Mouse (Mus musculus) stomach, embryonic 14.5 days (tissue): ENCODE measurements around the gene Plk1. TPM values are rescaled to one million over a fixed set of nuclear protein-coding genes. Genes with fewer than 3 reads are reported as not detected.

Experiments
- ATAC-seq: fragments of 200-750 bp; cut with Nextera tagmentation; 2 replicates; pipeline ENCODE4 v1.8.0; 2017; ENCODE audit warnings: low read depth, moderate TSS enrichment; ENCODE audit not compliant: insufficient number of reproducible peaks, insufficient read depth, low FRiP score
- H3K27ac ChIP-seq: fragments of 300-500 bp; sonication (generic); 2 replicates; pipeline ENCODE4 v1.5.1; 2014; ENCODE audit warnings: mild to moderate bottlenecking, low read length, moderate library complexity, mixed read lengths
- H3K27me3 ChIP-seq: fragments of 300-500 bp; sonication (generic); 2 replicates; pipeline ENCODE4 v1.6.1; 2014; ENCODE audit warnings: low read length, control low read depth, mixed read lengths; ENCODE audit not compliant: control insufficient read depth, insufficient read depth
- H3K36me3 ChIP-seq: fragments of 300-500 bp; sonication (generic); 2 replicates; pipeline ENCODE4 v1.6.1; 2014; ENCODE audit warnings: mild to moderate bottlenecking, control low read depth, low read length, moderate library complexity, mixed read lengths; ENCODE audit not compliant: control insufficient read depth, insufficient read depth
- H3K4me1 ChIP-seq: fragments of 300-500 bp; sonication (generic); 2 replicates; pipeline ENCODE4 v1.6.1; 2014; ENCODE audit warnings: low read length, control low read depth, mixed read lengths; ENCODE audit not compliant: control insufficient read depth, insufficient read depth
- H3K4me2 ChIP-seq: fragments of 300-500 bp; sonication (generic); replicated peaks from 2 replicates; pipeline ENCODE4 v1.6.1; 2014; ENCODE audit warnings: low read depth, low read length, control low read depth
- H3K4me3 ChIP-seq: fragments of 300-500 bp; sonication (generic); 2 replicates; pipeline ENCODE4 v1.5.1; 2014; ENCODE audit warnings: low read depth, low read length, control low read depth
- H3K9ac ChIP-seq: fragments of 300-500 bp; sonication (generic); replicated peaks from 2 replicates; pipeline ENCODE4 v1.6.1; 2014; ENCODE audit warnings: low read depth, mild to moderate bottlenecking, control low read depth, low read length, moderate library complexity, mixed read lengths
- H3K9me3 ChIP-seq: fragments of 300-500 bp; sonication (generic); 2 replicates; pipeline ENCODE4 v1.6.1; 2016; ENCODE audit warnings: low read depth, low read length, control low read depth; ENCODE audit not compliant: control insufficient read depth
- WGBS: fragments of 180-500 bp; shearing (Covaris S2); extraction: QIAGEN DNeasy Blood & Tissue Kit; methylation state at CpG from one replicate; pipeline ENCODE4 v1.1.7; 2014; 5-methylcytosine and 5-hydroxymethylcytosine counted together
- polyA plus RNA-seq: library from polyadenylated mRNA; unstranded; fragments of >200 nt; fragmentation: Nextera tagmentation; extraction: Ambion mirVana; gene quantifications from 2 replicates; pipeline ENCODE4 v1.2.1, GENCODE M21; 2014

Plk1 gene
- polyA plus RNA-seq, 1 experiment from 2014 or later, result 91.2 TPM

DNA sequence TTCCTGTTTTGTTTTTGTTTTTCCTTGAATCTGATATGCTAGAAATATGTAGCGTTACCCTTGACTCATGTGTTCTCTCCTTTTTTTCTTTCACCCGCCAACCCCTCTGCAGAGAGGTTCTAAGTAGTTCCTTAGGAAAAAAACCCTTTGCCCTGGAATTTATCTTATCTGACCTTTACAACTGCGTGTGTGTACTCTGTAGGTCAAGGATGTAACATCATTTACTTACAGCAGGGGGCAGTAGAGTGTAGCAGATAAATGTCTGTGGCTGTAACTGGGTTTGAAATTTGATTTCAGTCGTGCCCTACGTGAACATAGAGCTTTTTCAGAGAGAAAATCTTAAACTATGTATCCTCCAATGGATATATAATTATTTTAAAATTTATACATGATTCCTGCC, 40.1 kb downstream of the Plk1 start:
- Histone ChIP-seq H3K4me2 (no peak overlapping the region), H3K4me1 (no peaks in the 10 kb centered on the region), H3K9me3 (no peaks in the 10 kb centered on the region), H3K27me3 (no peaks in the 10 kb centered on the region), H3K36me3 (no peaks in the 10 kb centered on the region), H3K9ac (no peak overlapping the region), H3K4me3 (no peak overlapping the region), H3K27ac (no peak overlapping the region)
- no peak for ATAC-seq
- WGBS, result 23% methylated on average over 5 of the region's 5 CpGs

DNA sequence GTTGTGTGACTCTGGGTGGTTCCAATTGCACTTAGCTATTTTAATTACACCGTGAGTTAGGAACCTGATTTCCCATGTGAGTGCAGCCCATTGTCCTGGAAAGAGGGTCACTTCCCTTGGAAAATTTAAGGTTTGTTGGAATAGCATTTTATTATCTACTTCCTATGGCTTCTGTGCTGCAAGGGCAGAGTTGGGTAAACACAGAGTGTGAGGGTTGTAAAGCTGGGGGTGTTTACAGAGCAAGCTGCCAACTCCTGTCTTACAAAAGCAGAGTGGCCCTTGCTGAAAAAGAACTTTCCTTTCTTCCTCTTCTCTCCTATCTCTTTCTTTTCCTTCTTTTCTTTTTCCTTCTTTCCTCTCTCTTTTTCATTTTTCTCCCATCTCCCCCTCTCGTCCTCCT, 44.7 kb downstream of the Plk1 start:
- Histone ChIP-seq H3K4me1 (no peaks in the 10 kb centered on the region), H3K27ac (no peak overlapping the region), H3K36me3 (no peaks in the 10 kb centered on the region), H3K9me3 (no peaks in the 10 kb centered on the region), H3K9ac (no peak overlapping the region), H3K27me3 (no peaks in the 10 kb centered on the region), H3K4me2 (no peak overlapping the region), H3K4me3 (no peak overlapping the region)
- ATAC-seq, result no peak
- 41% methylated on average over 2 of the region's 2 CpGs for whole genome bisulfite sequencing

DNA sequence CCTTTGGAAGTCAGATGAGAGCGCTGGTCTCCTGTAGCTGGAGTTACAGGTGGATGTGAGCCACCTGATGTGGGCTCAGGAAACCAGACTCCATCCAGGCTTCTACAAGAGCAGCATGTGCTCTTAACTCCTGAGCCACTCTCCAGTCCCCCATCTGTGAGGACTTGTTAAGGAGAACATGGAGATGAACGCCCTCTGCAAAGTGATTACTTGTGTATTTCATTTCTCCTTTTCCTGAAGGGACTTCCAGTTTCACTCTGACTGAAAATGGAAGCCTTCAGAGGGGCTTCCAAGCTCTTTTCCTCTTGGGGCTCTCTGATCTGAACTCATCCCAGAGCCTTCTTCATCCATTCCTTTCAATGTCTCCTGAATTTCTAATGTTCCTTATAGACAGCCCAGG, 46.9 kb downstream of the Plk1 start:
- Histone ChIP-seq H3K4me1 (no peaks in the 10 kb centered on the region), H3K9me3 (no peaks in the 10 kb centered on the region), H3K27me3 (no peaks in the 10 kb centered on the region), H3K4me3 (no peak overlapping the region), H3K27ac (no peak overlapping the region), H3K36me3 (no peaks in the 10 kb centered on the region), H3K9ac (no peak overlapping the region), H3K4me2 (no peak overlapping the region)
- no peak for ATAC-seq
- WGBS, result 83% methylated on average over 2 of the region's 2 CpGs

DNA sequence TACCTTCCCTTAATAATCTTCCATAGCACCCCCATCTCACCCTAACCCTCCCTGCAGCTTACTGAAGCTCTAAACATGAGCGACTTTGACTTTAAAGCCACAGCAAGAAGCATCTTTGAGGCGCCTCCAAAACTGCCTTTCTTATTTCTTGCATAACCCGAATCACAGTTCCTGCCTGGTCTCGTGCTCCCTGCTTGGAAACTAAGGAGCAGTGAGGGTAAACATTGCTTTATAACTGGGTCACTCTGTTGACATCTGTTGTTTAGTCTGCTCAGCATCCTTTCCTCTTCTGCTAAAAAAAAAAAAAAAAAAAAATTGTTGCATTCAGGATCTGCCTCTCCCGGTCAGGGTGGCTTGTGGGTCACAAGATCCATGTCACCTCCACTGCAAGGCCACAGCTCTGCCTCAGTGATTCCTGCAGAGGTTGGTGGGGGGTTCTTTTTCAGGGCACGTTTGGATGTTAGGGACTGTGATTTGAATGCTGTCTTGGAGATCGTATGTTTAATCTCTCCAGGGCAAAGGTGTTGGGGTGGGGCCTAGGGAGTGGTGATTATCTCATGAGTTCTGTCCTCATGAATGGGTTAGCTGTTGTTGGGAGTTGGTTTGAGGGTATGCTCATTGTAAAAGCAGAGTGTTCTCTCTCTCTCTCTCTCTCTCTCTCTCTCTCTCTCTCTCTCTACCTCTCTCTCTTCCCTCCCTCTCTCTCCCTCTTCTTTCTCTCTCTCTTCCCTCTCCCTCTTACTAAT, 49.2 kb downstream of the Plk1 start:
- ATAC-seq, result no peak
- 40% methylated on average over 7 of the region's 7 CpGs for WGBS
- no peak overlapping the region for H3K4me2 ChIP-seq

DNA sequence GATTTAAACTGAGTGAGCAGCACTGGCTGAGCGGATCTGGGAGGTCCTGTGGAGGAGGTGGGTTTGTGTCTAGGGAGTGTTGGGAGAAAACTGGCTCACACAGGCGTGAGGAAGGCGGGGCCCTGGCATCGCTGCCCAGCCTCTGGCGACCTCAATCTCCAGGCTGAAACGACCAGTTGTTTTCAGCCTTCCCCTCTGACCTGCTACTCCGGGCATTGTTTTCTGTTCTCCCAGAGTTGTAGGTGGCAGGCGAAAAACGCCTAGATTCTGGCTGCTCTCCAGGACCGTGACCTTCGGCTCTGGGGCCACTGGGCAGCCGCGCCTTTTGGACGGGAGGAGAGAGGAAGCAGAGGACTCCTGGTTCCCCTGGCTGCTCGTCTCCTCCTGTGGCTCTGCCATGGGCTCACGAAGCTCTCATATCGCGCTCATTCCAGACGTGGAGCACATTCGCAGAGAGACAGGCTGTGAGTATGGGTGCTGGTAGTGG, 60.1 kb downstream of the Plk1 start, which contains the start of gene Chp2:
Gene Chp2, plus strand, starts transcription at position 182 of the 487 bp plus-strand sequence.
- ATAC-seq, result no peak; the same call in 1 of the 2 replicates
- Histone ChIP-seq H3K27ac (no peak within 1 kb of the TSS), H3K4me2 (peak within 1 kb of the TSS; percentile 19), H3K4me3 (peak within 1 kb of the TSS; percentile 9; the same call in 1 of the 2 replicates), H3K36me3 (no peaks in the 10 kb centered on the region), H3K27me3 (no peaks in the 10 kb centered on the region), H3K9ac (no peak within 1 kb of the TSS), H3K9me3 (no peaks in the 10 kb centered on the region), H3K4me1 (peaks cover 7% of the 10 kb centered on the region; the same call in 1 of the 2 replicates)
- WGBS, result 25% methylated on average over 20 of the region's 20 CpGs

More for the DNA sequence above, 49.2 kb downstream of the Plk1 start:
- Histone ChIP-seq H3K27me3 (no peaks in the 10 kb centered on the region), H3K4me1 (no peaks in the 10 kb centered on the region), H3K9ac (no peak overlapping the region), H3K4me3 (no peak overlapping the region), H3K27ac (no peak overlapping the region), H3K36me3 (no peaks in the 10 kb centered on the region), H3K9me3 (no peaks in the 10 kb centered on the region)

Other genes with a start within 250 kb of the Plk1 start
- gene Cog7, start 177.7 kb upstream of the Plk1 start, polyA plus RNA-seq, result 20.5 and 22.5 TPM in 2 replicates
- 48.2 and 57.7 TPM in 2 replicates for gene Gga2, start 138.2 kb upstream of the Plk1 start, polyA plus RNA-seq
- gene Ubfd1, start 92.3 kb upstream of the Plk1 start, polyA plus RNA-seq, result 77.5 and 86.2 TPM in 2 replicates
- gene Ears2, start 92.2 kb upstream of the Plk1 start, polyA plus RNA-seq, result 17.9 and 18.7 TPM in 2 replicates
- 623 and 627 TPM in 2 replicates for gene Ndufab1, start 57.6 kb upstream of the Plk1 start, polyA plus RNA-seq
- 19.9 and 20.0 TPM in 2 replicates for gene Palb2, start 26.5 kb upstream of the Plk1 start, polyA plus RNA-seq
- gene Dctn5, start 26.4 kb upstream of the Plk1 start, polyA plus RNA-seq, result 129 and 133 TPM in 2 replicates
- 12.8 and 13.3 TPM in 2 replicates for gene Ern2, start 26.8 kb downstream of the Plk1 start, polyA plus RNA-seq
- gene Chp2, start 60.1 kb downstream of the Plk1 start, polyA plus RNA-seq, result not detected in 2 replicates
- gene Prkcb, start 129.3 kb downstream of the Plk1 start, polyA plus RNA-seq, result 18.3 and 18.4 TPM in 2 replicates